Mouse (Mus musculus) bone marrow, adult 2 months (tissue): Measurements from ENCODE around the gene Cntrl. TPM values are rescaled to one million over a fixed set of nuclear protein-coding genes. Genes with fewer than 3 reads are reported as not detected.

Experiments
- H3K27ac ChIP-seq: fragments of 200-500 bp; 2 replicates; pipeline ENCODE4 v1.5.1; 2012; ENCODE audit warnings: low read depth, mild to moderate bottlenecking, control low read depth, inconsistent platforms, low read length; ENCODE audit not compliant: control insufficient read depth, poor library complexity, insufficient read depth
- H3K4me1 ChIP-seq: fragments of 200-500 bp; 2 replicates; pipeline ENCODE4 v1.6.1; 2011; ENCODE audit warnings: low read length; ENCODE audit not compliant: control insufficient read depth, insufficient read depth
- H3K4me3 ChIP-seq: fragments of 200-500 bp; replicated peaks from 2 replicates; pipeline ENCODE3; 2011; ENCODE audit warnings: mild to moderate bottlenecking, low read depth, low read length, control low read depth; ENCODE audit not compliant: control insufficient read depth
- CTCF ChIP-seq: fragments of 200-500 bp; IDR thresholded peaks from 2 replicates; pipeline ENCODE4 v1.5.1; 2011; ENCODE audit warnings: low read length, control low read depth; ENCODE audit not compliant: control insufficient read depth, insufficient read depth
- POLR2A ChIP-seq: fragments of 200-500 bp; IDR thresholded peaks from 2 replicates; pipeline ENCODE4 v1.6.1; 2011; ENCODE audit warnings: low read depth, mild to moderate bottlenecking, control low read depth, low read length, borderline replicate concordance; ENCODE audit not compliant: control insufficient read depth
- WGBS: fragments of 180-500 bp; shearing (Covaris S2); methylation state at CpG from one replicate; pipeline ENCODE4 v1.1.7; 2018; 5-methylcytosine and 5-hydroxymethylcytosine counted together
- polyA plus RNA-seq: library from polyadenylated mRNA; stranded (reverse); fragments of >200 nt; gene quantifications from 2 replicates; pipeline ENCODE4 v1.2.4, GENCODE M21; 2011; ENCODE audit warnings: low replicate concordance; ENCODE audit not compliant: missing spikeins, insufficient read depth, insufficient read length

Gene Cntrl
- polyA plus RNA-seq, 1 experiment, result 75.4 TPM

- Histone ChIP-seq H3K4me3 (no peak overlapping the region), H3K27ac (no peak overlapping the region), H3K4me1 (no peaks in the 10 kb centered on the region)
- 18% methylated on average over 8 of the region's 8 CpGs for WGBS
- TF ChIP-seq POLR2A, result no peak
- TF ChIP-seq CTCF, result no peak
Measured at GRCm38 (mm10) chr2:35208931-35209665, 99.8 kb downstream of the Cntrl start.

GRCm38 (mm10) chr2:35211681-35212080 lies 102.4 kb downstream of the Cntrl start:
- Histone ChIP-seq H3K4me1 (no peaks in the 10 kb centered on the region), H3K27ac (no peak overlapping the region), H3K4me3 (no peak overlapping the region)
- 78% methylated on average over 3 of the region's 3 CpGs for WGBS
- no peak for TF ChIP-seq POLR2A
- no peak for TF ChIP-seq CTCF

GRCm38 (mm10) chr2:35213345-35213910 lies 104.1 kb downstream of the Cntrl start:
- TF ChIP-seq POLR2A, result no peak
- Histone ChIP-seq H3K4me3 (no peak overlapping the region), H3K27ac (no peak overlapping the region), H3K4me1 (no peaks in the 10 kb centered on the region)
- WGBS, result 52% methylated on average over 12 of the region's 12 CpGs

GRCm38 (mm10) chr2:35214881-35215358 lies 105.6 kb downstream of the Cntrl start:
- WGBS, result 19% methylated on average over 12 of the region's 12 CpGs
- TF ChIP-seq POLR2A, result no peak
- TF ChIP-seq CTCF, result peak; percentile 94

GRCm38 (mm10) chr2:35215363-35215762 lies 106.1 kb downstream of the Cntrl start:
- Histone ChIP-seq H3K4me3 (no peak overlapping the region), H3K4me1 (no peaks in the 10 kb centered on the region; the same call in 1 of the 2 replicates), H3K27ac (no peak overlapping the region)
- no peak for TF ChIP-seq CTCF
- no peak for TF ChIP-seq POLR2A
- 85% methylated on average over 14 of the region's 14 CpGs for WGBS

More at GRCm38 (mm10) chr2:35214881-35215358, 105.6 kb downstream of the Cntrl start:
- Histone ChIP-seq H3K4me1 (no peaks in the 10 kb centered on the region; the same call in 1 of the 2 replicates), H3K4me3 (no peak overlapping the region), H3K27ac (no peak overlapping the region)

DNA sequence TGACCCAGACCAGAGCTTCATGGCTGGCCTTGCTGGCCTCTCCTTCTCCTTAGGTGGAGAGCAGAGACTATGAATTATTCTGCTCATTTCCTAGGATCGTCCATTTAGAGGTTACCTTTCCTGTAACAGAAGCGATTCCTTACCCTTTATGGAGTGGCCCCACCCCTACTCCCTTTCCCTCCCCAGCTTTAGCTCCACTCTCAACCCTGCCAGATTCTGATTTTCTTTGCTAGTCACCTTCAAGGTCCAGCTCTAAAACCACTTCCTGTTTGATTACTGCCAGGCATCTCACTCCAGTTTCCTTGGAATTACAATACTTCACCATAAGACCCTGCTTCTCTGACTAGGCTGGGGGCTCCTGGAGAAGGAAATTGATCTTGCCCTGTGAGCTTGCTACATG lies 107.4 kb downstream of the Cntrl start:
- TF ChIP-seq CTCF (no peak), POLR2A (no peak)
- no peaks in the 10 kb centered on the region; the same call in 1 of the 2 replicates for H3K4me1 ChIP-seq
- H3K4me3 ChIP-seq, result no peak overlapping the region
- no peak overlapping the region for H3K27ac ChIP-seq
- 67% methylated on average over 2 of the region's 2 CpGs for WGBS

DNA sequence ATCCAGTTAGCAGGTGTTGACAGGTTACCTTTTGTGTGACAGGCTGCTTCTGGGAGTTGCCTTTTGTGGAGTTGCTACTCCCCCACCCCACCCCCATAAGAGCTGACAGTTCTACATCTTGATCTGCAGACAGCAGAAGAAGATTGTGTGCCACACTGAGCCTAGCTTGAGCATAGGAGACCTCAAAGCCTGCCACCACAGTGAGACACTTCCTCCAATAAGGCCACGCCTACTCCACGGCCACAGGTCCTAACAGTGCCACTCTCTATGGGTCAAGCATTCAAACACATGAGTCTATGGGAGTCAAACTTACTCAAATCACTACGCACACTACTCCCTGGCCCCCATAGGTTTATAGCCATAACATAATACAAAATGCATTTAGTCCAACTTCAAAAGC lies 109.4 kb downstream of the Cntrl start:
- Histone ChIP-seq H3K4me1 (no peaks in the 10 kb centered on the region; the same call in 1 of the 2 replicates), H3K4me3 (no peak overlapping the region), H3K27ac (no peak overlapping the region)
- 78% methylated on average over 3 of the region's 3 CpGs for WGBS
- no peak for TF ChIP-seq POLR2A
- no peak for TF ChIP-seq CTCF

- H3K27ac ChIP-seq, result no peak overlapping the region
- 35% methylated on average over 6 of the region's 6 CpGs for WGBS
- TF ChIP-seq POLR2A (no peak), CTCF (no peak)
- no peak overlapping the region for H3K4me3 ChIP-seq
- H3K4me1 ChIP-seq, result no peaks in the 10 kb centered on the region; the same call in 1 of the 2 replicates
Measured at GRCm38 (mm10) chr2:35222822-35223391, 113.6 kb downstream of the Cntrl start.
